Mouse (Mus musculus): ENCODE data around the gene Tmem144.

DNA sequence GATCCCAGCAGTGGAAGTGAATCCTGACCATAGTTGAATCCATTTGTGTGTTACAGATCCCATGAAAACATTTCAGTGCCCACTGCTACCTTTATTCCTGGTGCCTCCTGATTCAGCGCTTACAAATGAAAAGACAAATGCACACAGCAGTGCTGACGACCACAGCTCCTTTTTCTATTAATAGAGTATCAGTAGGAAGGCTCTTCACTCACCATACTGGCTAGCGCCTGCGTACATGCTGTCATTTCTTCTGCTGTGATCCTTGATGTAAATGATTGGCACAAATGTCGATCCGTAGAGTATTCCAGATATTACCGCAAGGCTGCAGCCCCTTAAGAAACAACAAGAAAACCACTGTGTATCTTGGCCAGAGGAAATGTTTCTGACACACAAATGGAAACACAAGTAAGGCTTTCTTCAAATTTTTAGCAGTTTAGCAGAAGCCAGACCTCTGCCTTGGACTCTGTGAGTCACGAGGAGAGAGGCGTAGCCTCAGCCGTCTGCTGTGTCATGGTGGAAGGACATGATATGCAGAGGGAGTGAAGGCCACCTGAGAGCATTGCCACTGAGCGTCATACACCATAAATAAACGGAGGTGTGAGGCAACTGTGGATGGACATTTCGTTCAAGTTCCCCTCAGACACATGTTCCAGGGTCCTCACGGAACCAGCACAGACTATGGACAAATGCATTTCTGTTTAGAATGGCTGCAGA, 27.3 kb downstream of the Tmem144 start:
- no peak for TF ChIP-seq CTCF (IDR thresholded peaks at IDR 0.05; ENCODE audit: low read depth)
- no peak for TF ChIP-seq EP300 (optimal IDR thresholded peaks at IDR 0.05)

Measured in stomach, postnatal 0 days (tissue).